Mouse (Mus musculus) regulatory T cell (primary cell): ENCODE measurements around the gene Macrod1.

ENCODE experiments used
- in situ Hi-C: fragments of 300-600 bp; cut with MboI, MseI; formaldehyde crosslinking; loops from one replicate; pipeline ENCODE4 v1.15.1; 2025; ENCODE audit warnings: high pct_unique_total_duplicates

Gene Macrod1

GRCm38 (mm10) chr19:7077666-7078065 lies 21.1 kb downstream of the Macrod1 start:
- in situ Hi-C loops = loop anchor here (10.0 kb wide), 1 partner anchor 347 kb away; no protein-coding TSS in a partner anchor

- in situ Hi-C loops = loop anchor here (10.0 kb wide), 1 partner anchor 347 kb away; no protein-coding TSS in a partner anchor
Observed at GRCm38 (mm10) chr19:7078271-7078670, 21.7 kb downstream of the Macrod1 start.

- in situ Hi-C loops = no loop called here
Observed at GRCm38 (mm10) chr19:7081516-7082266, 25.1 kb downstream of the Macrod1 start.

GRCm38 (mm10) chr19:7083035-7083794 lies 26.6 kb downstream of the Macrod1 start:
- in situ Hi-C loops = no loop called here

DNA sequence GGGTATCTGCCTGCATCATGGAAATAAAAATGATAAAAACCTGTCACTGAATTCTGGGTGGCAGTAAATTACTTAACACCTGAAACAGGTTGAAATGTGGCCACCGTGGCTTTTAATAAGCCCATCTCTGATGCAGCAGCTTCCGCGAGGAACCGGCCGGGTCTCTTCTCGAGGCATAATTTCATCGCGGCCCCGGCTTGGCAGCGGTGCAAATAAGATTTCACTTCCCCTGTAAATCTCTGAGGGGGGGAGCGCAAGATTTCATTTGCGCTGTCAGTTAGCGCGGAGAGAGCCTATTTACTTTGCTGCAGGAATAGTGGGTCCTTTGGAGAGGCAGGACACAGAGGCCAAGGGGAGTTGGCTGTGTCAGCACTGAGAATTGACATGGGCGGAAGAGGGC lies 28.1 kb downstream of the Macrod1 start:
- in situ Hi-C loops = no loop called here

DNA sequence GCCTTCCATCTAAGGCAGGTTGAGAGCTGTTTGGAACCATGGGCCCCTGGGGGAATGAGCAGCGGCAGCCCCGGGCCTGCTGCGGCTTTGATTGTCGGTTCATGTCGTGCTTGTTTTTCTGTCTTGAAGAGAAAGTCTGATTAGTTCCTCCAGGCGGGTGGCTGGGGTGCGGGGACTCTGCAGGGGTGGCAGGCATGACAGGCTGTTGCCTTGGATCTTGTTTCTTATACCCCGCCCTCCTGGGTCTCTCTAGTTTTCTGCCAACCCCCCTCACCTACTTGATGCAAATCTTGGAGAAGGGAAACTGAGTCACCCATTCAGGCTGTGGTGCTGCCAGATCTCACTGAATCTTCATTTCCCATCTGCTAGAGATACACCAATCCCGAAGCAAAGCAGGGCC lies 31.9 kb downstream of the Macrod1 start:
- in situ Hi-C loops = no loop called here

DNA sequence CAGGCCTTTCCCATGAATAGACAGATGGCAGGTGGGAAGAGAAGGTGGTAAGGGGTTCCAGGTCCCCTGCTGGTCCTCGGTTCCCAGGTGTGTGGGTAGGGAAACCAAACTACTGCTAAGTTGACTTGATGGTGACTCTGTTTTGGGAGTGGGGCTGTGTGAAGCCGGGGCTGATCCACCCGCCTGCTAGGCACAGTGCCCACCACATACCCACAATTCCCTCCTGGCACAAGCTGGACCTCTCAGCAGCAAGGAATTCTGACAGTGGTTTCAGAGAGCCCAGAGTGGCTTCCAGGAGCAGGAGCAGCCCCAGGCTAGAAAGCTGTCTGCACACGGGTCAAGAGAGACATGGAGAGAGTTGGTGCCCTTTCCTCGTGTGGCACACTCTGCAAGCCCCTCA lies 32.4 kb downstream of the Macrod1 start:
- in situ Hi-C loops = no loop called here

- in situ Hi-C loops = loop anchor here (5.0 to 10.0 kb wide), 2 partner anchors 67 to 445 kb away; no protein-coding TSS in a partner anchor
Observed at GRCm38 (mm10) chr19:7089842-7090251, 33.2 kb downstream of the Macrod1 start.

GRCm38 (mm10) chr19:7090369-7091064 lies 33.9 kb downstream of the Macrod1 start:
- in situ Hi-C loops = loop anchor here (5.0 to 10.0 kb wide), 2 partner anchors 67 to 446 kb away; no protein-coding TSS in a partner anchor

DNA sequence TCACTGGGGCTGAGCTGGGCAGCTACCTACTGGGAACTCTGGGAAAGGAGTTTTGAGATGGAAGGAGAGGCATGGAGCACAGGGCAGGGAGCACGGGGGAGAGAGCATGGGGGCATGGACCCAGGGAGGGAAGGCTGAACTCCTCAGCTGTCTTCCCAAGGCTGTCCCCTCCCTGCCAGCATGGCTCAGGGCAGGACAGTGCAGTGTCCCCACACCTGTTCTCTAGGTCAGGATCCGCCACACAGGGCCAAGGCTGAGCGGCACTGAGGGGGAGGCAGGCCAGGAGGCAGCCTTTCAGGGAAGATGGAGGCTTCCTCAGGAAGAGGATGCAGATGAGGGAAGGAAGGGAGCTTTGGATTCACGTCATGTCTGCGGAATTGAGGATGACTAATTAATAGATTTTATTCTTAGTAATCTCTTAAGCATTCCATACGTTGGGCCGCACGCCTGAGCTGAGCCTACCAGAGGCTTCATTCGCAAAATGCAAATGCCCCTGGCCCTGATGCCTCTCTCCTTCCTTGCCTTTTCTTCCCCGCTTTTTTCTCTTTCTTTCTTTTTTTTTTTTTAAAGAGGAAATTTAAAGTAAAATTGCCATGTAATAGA lies 34.9 kb downstream of the Macrod1 start:
- in situ Hi-C loops = loop anchor here (5.0 to 10.0 kb wide), 2 partner anchors 66 to 447 kb away; no protein-coding TSS in a partner anchor

DNA sequence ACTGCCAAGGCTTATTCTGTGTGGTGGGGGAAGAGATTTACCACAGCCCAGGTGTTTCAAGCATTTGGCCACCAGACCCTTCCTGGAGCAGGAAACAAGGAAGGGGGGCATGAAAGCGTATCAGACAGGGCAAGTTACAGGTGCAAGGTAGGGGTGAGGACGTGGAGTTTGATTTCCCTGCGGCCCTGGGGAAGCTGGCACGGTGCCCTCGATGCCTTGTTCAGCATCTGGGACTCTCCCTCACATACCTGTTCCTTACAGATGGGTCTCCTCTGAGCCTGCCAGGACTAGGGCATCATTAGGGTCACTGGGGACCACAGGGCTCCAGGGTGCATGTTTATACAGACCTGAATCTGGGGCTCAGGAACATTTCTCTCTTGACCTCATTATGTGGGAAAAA lies 36.1 kb downstream of the Macrod1 start:
- in situ Hi-C loops = loop anchor here (5.0 to 10.0 kb wide), 2 partner anchors 65 to 448 kb away; no protein-coding TSS in a partner anchor

DNA sequence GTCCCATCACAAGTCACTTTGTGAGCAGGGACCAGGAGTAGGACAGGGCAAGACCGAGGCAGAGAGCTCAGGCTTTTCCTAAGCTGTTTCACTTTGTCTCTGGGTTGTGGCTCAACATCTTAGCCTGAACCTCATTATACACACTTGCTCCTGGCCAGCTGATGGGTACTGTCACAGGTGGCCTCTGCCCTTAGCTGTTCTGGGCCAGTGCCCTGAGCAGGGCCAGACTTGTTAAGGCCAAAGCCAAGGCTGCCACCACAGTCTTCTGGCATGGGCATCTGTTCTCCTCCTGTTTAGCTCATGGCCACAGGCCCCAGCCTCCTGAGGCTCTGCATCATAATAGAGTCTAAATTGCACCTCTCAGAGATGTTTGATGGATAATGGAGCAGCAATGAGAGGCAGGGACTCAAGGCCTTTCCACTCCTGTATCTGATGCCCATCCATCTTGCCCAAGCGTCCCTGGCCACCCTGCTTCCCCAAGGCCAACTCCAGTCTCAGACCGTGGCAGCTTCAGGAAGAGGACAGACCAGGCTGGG lies 43.1 kb downstream of the Macrod1 start:
- in situ Hi-C loops = loop anchor here (10.0 kb wide), 1 partner anchor 455 kb away; no protein-coding TSS in a partner anchor

DNA sequence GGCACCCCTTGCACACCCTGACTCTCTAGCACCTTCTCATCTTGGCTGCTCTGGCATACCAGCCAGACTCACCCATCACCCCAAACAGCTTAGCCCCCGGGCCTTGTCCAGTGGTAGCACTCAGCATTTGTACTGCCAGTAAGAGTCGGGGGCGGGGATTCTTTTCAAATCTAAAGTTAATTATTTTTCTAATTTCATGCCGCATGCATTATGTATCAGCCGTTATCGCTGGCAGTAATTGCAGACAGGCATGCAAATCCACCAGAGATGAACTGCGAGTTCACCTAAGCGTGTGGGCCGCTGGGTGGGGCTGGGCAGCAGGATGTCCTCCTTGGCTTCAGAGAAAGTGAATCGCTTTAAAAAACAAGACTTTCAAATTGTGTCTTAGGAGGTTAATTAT lies 45.4 kb downstream of the Macrod1 start:
- in situ Hi-C loops = no loop called here

- in situ Hi-C loops = no loop called here
Observed at GRCm38 (mm10) chr19:7103349-7103992, 46.9 kb downstream of the Macrod1 start.

DNA sequence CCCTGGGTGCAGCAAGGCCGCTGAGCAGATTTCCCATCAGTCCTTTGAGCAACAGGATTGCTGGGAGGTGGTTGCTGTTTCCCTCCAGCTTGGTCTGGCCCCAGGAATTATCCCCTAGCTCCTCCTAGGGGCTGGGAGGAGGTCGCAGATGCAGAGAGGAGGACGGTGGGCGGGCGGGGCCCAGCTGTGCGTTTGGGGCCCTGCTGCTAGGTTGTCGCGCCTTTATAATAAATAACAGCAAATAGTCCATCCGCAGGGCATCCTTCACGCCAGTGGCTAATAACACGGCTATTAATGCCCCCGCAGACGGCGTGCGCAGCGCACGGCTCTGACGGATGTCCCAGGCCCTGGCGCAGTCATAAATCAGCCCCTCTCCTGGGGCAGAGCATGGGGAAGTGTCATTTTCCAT lies 47.4 kb downstream of the Macrod1 start:
- in situ Hi-C loops = no loop called here

- in situ Hi-C loops = loop anchor here (5.0 kb wide), 1 partner anchor 38 kb away; no protein-coding TSS in a partner anchor
Observed at GRCm38 (mm10) chr19:7105544-7105943, 48.9 kb downstream of the Macrod1 start, which contains the start of gene Flrt1. TSS of gene Flrt1 (minus strand) at chr19:7105729.

DNA sequence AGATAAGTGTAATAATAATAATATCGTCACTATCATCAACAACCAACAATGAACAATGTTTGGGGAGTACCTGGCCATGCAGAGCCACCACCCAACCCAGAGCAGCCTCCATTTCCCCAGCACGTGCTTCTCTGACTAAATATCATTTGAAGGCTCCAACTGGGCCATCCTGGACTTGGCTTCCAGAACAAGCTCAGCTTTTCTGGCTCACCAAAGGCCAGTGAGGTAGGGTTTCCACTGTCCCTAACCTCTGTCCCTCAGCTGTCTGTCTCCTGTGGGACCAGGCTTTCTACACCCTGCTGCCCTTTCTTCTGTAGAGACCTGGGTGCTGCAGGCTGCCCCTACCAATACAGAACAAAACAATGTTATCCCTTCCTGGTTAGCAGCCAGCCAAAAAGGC lies 50.0 kb downstream of the Macrod1 start:
- in situ Hi-C loops = loop anchor here (5.0 kb wide), 1 partner anchor 39 kb away; no protein-coding TSS in a partner anchor

DNA sequence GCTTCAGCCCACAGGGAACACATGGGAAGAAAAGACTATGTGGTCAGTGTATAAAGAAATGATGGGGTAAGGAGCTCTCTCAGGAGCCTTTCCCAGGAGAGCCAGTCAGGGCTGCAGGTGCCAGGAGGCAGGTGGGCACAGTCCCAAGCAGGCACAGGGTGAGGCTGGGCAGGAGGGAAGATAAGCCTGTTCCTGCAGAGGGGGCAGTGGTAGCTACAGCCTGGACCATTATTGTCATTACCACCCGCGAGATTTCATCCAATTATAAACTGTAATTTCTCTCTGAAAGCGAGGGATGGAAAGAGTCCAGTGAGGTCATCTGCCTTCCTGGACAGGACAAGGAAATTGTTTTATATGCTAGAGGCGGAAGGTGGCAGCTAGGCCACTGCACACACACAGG lies 50.6 kb downstream of the Macrod1 start:
- in situ Hi-C loops = loop anchor here (5.0 kb wide), 1 partner anchor 40 kb away; no protein-coding TSS in a partner anchor

DNA sequence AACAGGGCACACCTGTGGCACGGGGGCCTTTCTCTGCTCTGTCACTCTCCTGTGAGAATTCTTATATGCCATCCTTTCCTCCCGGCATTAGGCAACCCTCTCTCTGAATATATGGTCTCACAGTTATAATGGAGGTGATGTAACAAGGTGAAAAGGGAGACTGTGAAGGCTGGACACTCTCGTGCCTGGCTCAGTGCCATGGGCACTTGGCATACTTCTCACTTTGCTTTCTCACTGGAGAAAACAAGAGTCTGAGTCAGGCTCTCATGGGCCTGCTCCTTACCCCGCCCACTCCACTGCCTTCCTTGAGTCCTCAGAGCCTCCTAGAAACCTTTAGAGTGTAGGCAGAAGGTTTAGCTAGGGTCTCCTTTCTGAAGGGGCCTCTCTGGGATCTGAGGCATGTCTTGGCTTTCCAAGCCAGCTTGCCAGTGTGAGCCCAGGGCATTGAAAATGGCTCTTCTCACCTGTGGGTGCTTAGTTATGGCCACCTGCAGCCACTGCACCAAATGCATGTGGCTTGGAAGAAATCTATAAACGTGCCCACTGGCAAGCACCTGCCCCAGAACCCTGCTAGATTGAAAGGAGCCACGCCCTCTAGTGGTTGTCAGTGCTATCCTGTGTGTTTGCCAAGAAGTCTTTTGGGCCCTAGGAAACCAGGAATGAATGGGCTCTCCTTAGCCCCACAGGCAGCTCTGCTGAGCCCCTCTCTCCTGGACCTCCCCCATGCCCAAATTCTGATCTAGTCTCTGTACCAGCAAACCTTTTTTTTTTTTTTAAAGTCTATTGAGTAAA lies 51.7 kb downstream of the Macrod1 start:
- in situ Hi-C loops = loop anchor here (5.0 kb wide), 1 partner anchor 41 kb away; no protein-coding TSS in a partner anchor
